Mouse (Mus musculus): ENCODE results near the gene Rae1. TPM values are rescaled to one million over a fixed set of nuclear protein-coding genes. Genes with fewer than 3 reads are reported as not detected.

Rae1 gene
- total RNA-seq, 1 experiment, result 120 TPM

- Histone ChIP-seq H3K4me1 (ENCODE audit: control insufficient read depth in 2 of 2, insufficient read depth in 2 of 2, low read length in 2 of 2, poor library complexity in 1 of 2) (peaks cover 0 to 2% of the 10 kb centered on the region in 2 experiments; a peak in 1 of 4 replicates), H3K36me3 (ENCODE audit: control insufficient read depth, insufficient read depth, low read length, poor library complexity, severe bottlenecking) (peaks cover 61% of the 10 kb centered on the region), H3K4me3 (ENCODE audit: insufficient read depth in 1 of 2, low read depth in 1 of 2, low read length in 2 of 2, poor library complexity in 1 of 2, severe bottlenecking in 1 of 2) (no peak overlapping the region), H3K27ac (ENCODE audit: insufficient read depth, low read depth, low read length, poor library complexity, severe bottlenecking) (no peak overlapping the region), H3K9ac (ENCODE audit: insufficient read depth, low read depth, low read length, poor library complexity, severe bottlenecking) (no peak overlapping the region), H3K9me3 (ENCODE audit: control insufficient read depth, insufficient read depth, low read depth, low read length) (no peaks in the 10 kb centered on the region)
- no peak for TF ChIP-seq ZC3H11A (IDR thresholded peaks at IDR 0.05; ENCODE audit: borderline replicate concordance, low read depth, low read length)
- no peak for TF ChIP-seq MAFK (IDR thresholded peaks at IDR 0.05; ENCODE audit: insufficient read depth, low read depth, low read length)
- TF ChIP-seq ZNF384 (IDR thresholded peaks at IDR 0.05; ENCODE audit: low read depth, low read length), result no peak
- no peak for TF ChIP-seq HCFC1 (IDR thresholded peaks at IDR 0.05; ENCODE audit: borderline replicate concordance, insufficient read depth, low read length)
- no peak for TF ChIP-seq CHD2 (IDR thresholded peaks at IDR 0.05; ENCODE audit: low read depth, low read length)
- DNase-seq (ENCODE audit: low read depth, low spot score), result no peak
- in situ Hi-C loops (cut with MboI; ENCODE audit: low sequenced_read_pairs in 2 of 2, unreplicated experiment in 2 of 2), result no loop called here
Measured at GRCm38 (mm10) chr2:173033531-173033930, 33.6 kb downstream of the Rae1 start.

GRCm38 (mm10) chr2:173034998-173035397 lies 35.1 kb downstream of the Rae1 start:
- no peak for DNase-seq (ENCODE audit: low read depth, low spot score)
- Histone ChIP-seq H3K9me3 (ENCODE audit: control insufficient read depth, insufficient read depth, low read depth, low read length) (no peaks in the 10 kb centered on the region), H3K4me3 (ENCODE audit: insufficient read depth in 1 of 2, low read depth in 1 of 2, low read length in 2 of 2, poor library complexity in 1 of 2, severe bottlenecking in 1 of 2) (no peak overlapping the region), H3K36me3 (ENCODE audit: control insufficient read depth, insufficient read depth, low read length, poor library complexity, severe bottlenecking) (peaks cover 52% of the 10 kb centered on the region), H3K9ac (ENCODE audit: insufficient read depth, low read depth, low read length, poor library complexity, severe bottlenecking) (no peak overlapping the region), H3K4me1 (ENCODE audit: control insufficient read depth in 2 of 2, insufficient read depth in 2 of 2, low read length in 2 of 2, poor library complexity in 1 of 2) (peaks cover 0 to 2% of the 10 kb centered on the region in 2 experiments; a peak in 1 of 4 replicates), H3K27ac (ENCODE audit: insufficient read depth, low read depth, low read length, poor library complexity, severe bottlenecking) (no peak overlapping the region)
- in situ Hi-C loops (cut with MboI; ENCODE audit: low sequenced_read_pairs in 2 of 2, unreplicated experiment in 2 of 2), result no loop called here
- no peak for TF ChIP-seq ZNF384 (IDR thresholded peaks at IDR 0.05; ENCODE audit: low read depth, low read length)
- no peak for TF ChIP-seq ZC3H11A (IDR thresholded peaks at IDR 0.05; ENCODE audit: borderline replicate concordance, low read depth, low read length)
- no peak for TF ChIP-seq HCFC1 (IDR thresholded peaks at IDR 0.05; ENCODE audit: borderline replicate concordance, insufficient read depth, low read length)
- TF ChIP-seq MAFK (IDR thresholded peaks at IDR 0.05; ENCODE audit: insufficient read depth, low read depth, low read length), result no peak
- no peak for TF ChIP-seq CHD2 (IDR thresholded peaks at IDR 0.05; ENCODE audit: low read depth, low read length)

GRCm38 (mm10) chr2:173035653-173036052 lies 35.7 kb downstream of the Rae1 start:
- DNase-seq (ENCODE audit: low read depth, low spot score), result no peak
- in situ Hi-C loops (cut with MboI; ENCODE audit: low sequenced_read_pairs in 2 of 2, unreplicated experiment in 2 of 2), result no loop called here
- no peak overlapping the region for H3K27ac ChIP-seq (ENCODE audit: insufficient read depth, low read depth, low read length, poor library complexity, severe bottlenecking)
- H3K36me3 ChIP-seq (ENCODE audit: control insufficient read depth, insufficient read depth, low read length, poor library complexity, severe bottlenecking), result peaks cover 46% of the 10 kb centered on the region
- no peak overlapping the region for H3K9ac ChIP-seq (ENCODE audit: insufficient read depth, low read depth, low read length, poor library complexity, severe bottlenecking)
- H3K9me3 ChIP-seq (ENCODE audit: control insufficient read depth, insufficient read depth, low read depth, low read length), result no peaks in the 10 kb centered on the region
- TF ChIP-seq MAFK (IDR thresholded peaks at IDR 0.05; ENCODE audit: insufficient read depth, low read depth, low read length) (no peak), ZC3H11A (IDR thresholded peaks at IDR 0.05; ENCODE audit: borderline replicate concordance, low read depth, low read length) (no peak), HCFC1 (IDR thresholded peaks at IDR 0.05; ENCODE audit: borderline replicate concordance, insufficient read depth, low read length) (no peak), ZNF384 (IDR thresholded peaks at IDR 0.05; ENCODE audit: low read depth, low read length) (no peak), CHD2 (IDR thresholded peaks at IDR 0.05; ENCODE audit: low read depth, low read length) (no peak)
- no peaks in the 10 kb centered on the region for H3K4me1 ChIP-seq (ENCODE audit: control insufficient read depth in 2 of 2, insufficient read depth in 2 of 2, low read length in 2 of 2, poor library complexity in 1 of 2)
- no peak overlapping the region for H3K4me3 ChIP-seq (ENCODE audit: insufficient read depth in 1 of 2, low read depth in 1 of 2, low read length in 2 of 2, poor library complexity in 1 of 2, severe bottlenecking in 1 of 2)

- H3K4me1 ChIP-seq (ENCODE audit: control insufficient read depth in 2 of 2, insufficient read depth in 2 of 2, low read length in 2 of 2, poor library complexity in 1 of 2), result no peaks in the 10 kb centered on the region
- no peak overlapping the region for H3K27ac ChIP-seq (ENCODE audit: insufficient read depth, low read depth, low read length, poor library complexity, severe bottlenecking)
- in situ Hi-C loops (cut with MboI; ENCODE audit: low sequenced_read_pairs in 2 of 2, unreplicated experiment in 2 of 2), result no loop called here
- peaks cover 42% of the 10 kb centered on the region for H3K36me3 ChIP-seq (ENCODE audit: control insufficient read depth, insufficient read depth, low read length, poor library complexity, severe bottlenecking)
- H3K4me3 ChIP-seq (ENCODE audit: insufficient read depth in 1 of 2, low read depth in 1 of 2, low read length in 2 of 2, poor library complexity in 1 of 2, severe bottlenecking in 1 of 2), result no peak overlapping the region
- H3K9me3 ChIP-seq (ENCODE audit: control insufficient read depth, insufficient read depth, low read depth, low read length), result no peaks in the 10 kb centered on the region
- H3K9ac ChIP-seq (ENCODE audit: insufficient read depth, low read depth, low read length, poor library complexity, severe bottlenecking), result no peak overlapping the region
- DNase-seq (ENCODE audit: low read depth, low spot score), result no peak
- TF ChIP-seq HCFC1 (IDR thresholded peaks at IDR 0.05; ENCODE audit: borderline replicate concordance, insufficient read depth, low read length) (no peak), CHD2 (IDR thresholded peaks at IDR 0.05; ENCODE audit: low read depth, low read length) (no peak), ZNF384 (IDR thresholded peaks at IDR 0.05; ENCODE audit: low read depth, low read length) (no peak), ZC3H11A (IDR thresholded peaks at IDR 0.05; ENCODE audit: borderline replicate concordance, low read depth, low read length) (no peak), MAFK (IDR thresholded peaks at IDR 0.05; ENCODE audit: insufficient read depth, low read depth, low read length) (no peak)
Measured at GRCm38 (mm10) chr2:173036055-173036454, 36.1 kb downstream of the Rae1 start.

GRCm38 (mm10) chr2:173036611-173037010 lies 36.7 kb downstream of the Rae1 start:
- H3K36me3 ChIP-seq (ENCODE audit: control insufficient read depth, insufficient read depth, low read length, poor library complexity, severe bottlenecking), result peaks cover 37% of the 10 kb centered on the region
- TF ChIP-seq ZC3H11A (IDR thresholded peaks at IDR 0.05; ENCODE audit: borderline replicate concordance, low read depth, low read length) (no peak), HCFC1 (IDR thresholded peaks at IDR 0.05; ENCODE audit: borderline replicate concordance, insufficient read depth, low read length) (no peak), ZNF384 (IDR thresholded peaks at IDR 0.05; ENCODE audit: low read depth, low read length) (no peak), CHD2 (IDR thresholded peaks at IDR 0.05; ENCODE audit: low read depth, low read length) (no peak), MAFK (IDR thresholded peaks at IDR 0.05; ENCODE audit: insufficient read depth, low read depth, low read length) (no peak)
- H3K27ac ChIP-seq (ENCODE audit: insufficient read depth, low read depth, low read length, poor library complexity, severe bottlenecking), result no peak overlapping the region

More at GRCm38 (mm10) chr2:173036611-173037010, 36.7 kb downstream of the Rae1 start:
- Histone ChIP-seq H3K9ac (ENCODE audit: insufficient read depth, low read depth, low read length, poor library complexity, severe bottlenecking) (no peak overlapping the region), H3K4me1 (ENCODE audit: control insufficient read depth in 2 of 2, insufficient read depth in 2 of 2, low read length in 2 of 2, poor library complexity in 1 of 2) (no peaks in the 10 kb centered on the region), H3K4me3 (ENCODE audit: insufficient read depth in 1 of 2, low read depth in 1 of 2, low read length in 2 of 2, poor library complexity in 1 of 2, severe bottlenecking in 1 of 2) (no peak overlapping the region), H3K9me3 (ENCODE audit: control insufficient read depth, insufficient read depth, low read depth, low read length) (no peaks in the 10 kb centered on the region)
- DNase-seq (ENCODE audit: low read depth, low spot score), result no peak
- in situ Hi-C loops (cut with MboI; ENCODE audit: low sequenced_read_pairs in 2 of 2, unreplicated experiment in 2 of 2), result no loop called here
